Mouse (Mus musculus) forebrain, embryonic 14.5 days (tissue): Measurements from ENCODE around the gene Abhd16b. TPM values are rescaled to one million over a fixed set of nuclear protein-coding genes. Genes with fewer than 3 reads are reported as not detected.

Experiments
- ATAC-seq: fragments of 200-750 bp; cut with Nextera tagmentation; 2 replicates; pipeline ENCODE4 v1.8.0; 2017; ENCODE audit warnings: mild to moderate bottlenecking, moderate library complexity
- DNase-seq: peaks from one replicate; pipeline ENCODE4 v3.0.0-alpha.2; 2015; ENCODE audit warnings: low spot score
- H3K27ac ChIP-seq: fragments of 300-500 bp; sonication (generic); 2 replicates; pipeline ENCODE4 v1.5.1; 2014; ENCODE audit warnings: low read depth, mild to moderate bottlenecking, control low read depth, low read length, moderate library complexity
- H3K27me3 ChIP-seq: fragments of 300-500 bp; sonication (generic); replicated peaks from 2 replicates; pipeline ENCODE4 v1.6.1; 2014; ENCODE audit warnings: low read length, control low read depth, mixed read lengths; ENCODE audit not compliant: control insufficient read depth, insufficient read depth
- H3K36me3 ChIP-seq: fragments of 300-500 bp; sonication (generic); 2 replicates; pipeline ENCODE4 v1.6.1; 2014; ENCODE audit warnings: low read length, control low read depth; ENCODE audit not compliant: control insufficient read depth, insufficient read depth
- H3K4me1 ChIP-seq: fragments of 300-500 bp; sonication (generic); 2 replicates; pipeline ENCODE4 v1.6.1; 2014; ENCODE audit warnings: antibody characterized with exemption, low read length, control low read depth; ENCODE audit not compliant: control insufficient read depth, insufficient read depth
- H3K4me2 ChIP-seq: fragments of 300-500 bp; sonication (generic); 2 replicates; pipeline ENCODE4 v1.6.1; 2014; ENCODE audit warnings: mild to moderate bottlenecking, control low read depth, low read length
- H3K4me3 ChIP-seq: fragments of 300-500 bp; sonication (generic); 2 replicates; pipeline ENCODE4 v1.5.1; 2014; ENCODE audit warnings: low read depth, low read length, control low read depth
- H3K9ac ChIP-seq: fragments of 300-500 bp; sonication (generic); 2 replicates; pipeline ENCODE4 v1.6.1; 2014; ENCODE audit warnings: mild to moderate bottlenecking, low read length, control low read depth, moderate library complexity
- H3K9me3 ChIP-seq: fragments of 300-500 bp; sonication (generic); replicated peaks from 2 replicates; pipeline ENCODE4 v1.6.1; 2016; ENCODE audit warnings: low read length, control low read depth, mixed read lengths; ENCODE audit not compliant: control insufficient read depth
- WGBS: fragments of 180-500 bp; shearing (Covaris S2); extraction: QIAGEN DNeasy Blood & Tissue Kit; methylation state at CpG from one replicate; pipeline ENCODE4 v1.1.7; 2014; 5-methylcytosine and 5-hydroxymethylcytosine counted together
- polyA plus RNA-seq: library from polyadenylated mRNA; unstranded; fragments of >200 nt; fragmentation: Nextera tagmentation; extraction: Ambion mirVana; gene quantifications from 2 replicates; pipeline ENCODE4 v1.2.1, GENCODE M21; 2014

Gene Abhd16b
- polyA plus RNA-seq, 1 experiment from 2014 or later, result not detected

- Histone ChIP-seq H3K4me3 (no peak overlapping the region), H3K9me3 (no peaks in the 10 kb centered on the region), H3K4me1 (peaks cover 4% of the 10 kb centered on the region; the same call in 1 of the 2 replicates), H3K27me3 (peaks cover 23% of the 10 kb centered on the region), H3K9ac (no peak overlapping the region), H3K4me2 (no peak overlapping the region), H3K36me3 (no peaks in the 10 kb centered on the region), H3K27ac (no peak overlapping the region)
- WGBS, result 84% methylated on average over 1 of the region's 1 CpGs
- no peak for DNase-seq
- ATAC-seq, result no peak
Measured at GRCm38 (mm10) chr2:181461536-181462100, 31.4 kb upstream of the Abhd16b start.

DNA sequence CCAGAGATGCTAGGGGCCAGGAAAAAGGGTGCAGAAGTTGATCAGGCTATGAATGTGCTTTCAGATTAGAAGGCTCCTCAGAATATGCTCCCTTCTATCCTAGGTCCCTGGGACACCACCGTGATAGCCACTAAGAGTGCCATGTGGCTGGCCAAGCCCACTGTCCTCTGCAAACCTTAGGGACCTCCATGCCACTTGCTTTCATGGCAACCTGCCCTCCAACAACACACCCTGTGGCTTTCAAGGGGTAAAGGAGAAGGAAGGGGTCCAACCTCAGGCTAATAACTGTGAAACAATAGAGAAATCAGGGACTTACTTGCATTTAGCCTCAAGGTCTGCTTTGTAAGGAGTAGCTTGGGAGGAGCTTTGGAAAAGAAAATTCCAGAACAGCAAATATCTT is 30.4 kb upstream of the Abhd16b start:
- WGBS, result 88% methylated on average over 1 of the region's 1 CpGs
- peaks cover 4% of the 10 kb centered on the region; the same call in 1 of the 2 replicates for H3K4me1 ChIP-seq
- H3K36me3 ChIP-seq, result no peaks in the 10 kb centered on the region
- no peak for ATAC-seq
- H3K4me2 ChIP-seq, result no peak overlapping the region
- H3K27me3 ChIP-seq, result peaks cover 16% of the 10 kb centered on the region
- no peaks in the 10 kb centered on the region for H3K9me3 ChIP-seq
- DNase-seq, result no peak
- no peak overlapping the region for H3K4me3 ChIP-seq
- H3K27ac ChIP-seq, result no peak overlapping the region
- no peak overlapping the region for H3K9ac ChIP-seq

DNA sequence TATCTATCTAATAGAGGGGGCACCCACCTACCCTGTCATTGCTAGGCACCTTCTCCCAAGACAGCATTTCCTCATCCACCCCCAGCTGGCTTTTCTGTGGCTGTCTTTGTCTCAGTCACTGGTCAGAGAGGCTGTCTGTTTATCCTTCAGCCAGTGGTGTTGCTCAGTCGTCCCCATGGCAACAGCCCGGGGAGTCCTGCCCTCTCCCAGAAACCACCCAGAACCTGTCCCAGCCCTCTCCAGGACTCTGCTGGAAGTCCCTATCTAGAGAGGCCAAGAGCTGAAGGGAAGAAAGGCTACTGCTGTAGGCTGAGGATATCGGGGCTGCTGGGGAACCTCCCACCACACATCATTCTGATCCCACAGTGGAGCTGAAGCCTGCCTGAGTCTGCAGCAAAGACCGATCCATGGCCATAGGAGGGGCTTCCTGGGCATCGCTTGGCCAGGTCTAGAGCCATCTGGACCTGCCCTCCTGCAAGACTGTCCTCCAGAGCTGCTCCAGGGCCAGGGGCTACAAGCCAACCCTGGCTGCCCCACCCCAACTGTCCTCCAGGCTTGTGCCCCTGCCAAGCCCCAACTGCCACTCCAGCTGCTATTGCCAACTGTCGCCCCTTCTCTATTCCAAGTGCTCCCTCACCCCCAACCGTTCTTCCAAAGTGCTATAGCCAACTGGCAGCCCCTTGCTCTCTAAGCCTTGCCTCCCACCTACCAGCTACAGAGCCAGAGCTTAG is 29.8 kb upstream of the Abhd16b start:
- H3K4me2 ChIP-seq, result no peak overlapping the region
- H3K27ac ChIP-seq, result no peak overlapping the region
- peak; percentile 23 for DNase-seq
- no peak for ATAC-seq
- H3K9me3 ChIP-seq, result no peaks in the 10 kb centered on the region
- H3K27me3 ChIP-seq, result peaks cover 10% of the 10 kb centered on the region
- H3K9ac ChIP-seq, result no peak overlapping the region
- WGBS, result 35% methylated on average over 7 of the region's 7 CpGs
- no peak overlapping the region for H3K4me3 ChIP-seq
- H3K4me1 ChIP-seq, result peaks cover 1% of the 10 kb centered on the region; the same call in 1 of the 2 replicates
- H3K36me3 ChIP-seq, result no peaks in the 10 kb centered on the region

GRCm38 (mm10) chr2:181465423-181465822 is 27.6 kb upstream of the Abhd16b start:
- H3K9ac ChIP-seq, result no peak overlapping the region
- peaks cover 2% of the 10 kb centered on the region; the same call in 1 of the 2 replicates for H3K27me3 ChIP-seq
- WGBS, result 51% methylated on average over 3 of the region's 3 CpGs
- DNase-seq (no peak), ATAC-seq (no peak)
- H3K4me3 ChIP-seq, result no peak overlapping the region
- no peak overlapping the region for H3K27ac ChIP-seq
- no peak overlapping the region for H3K4me2 ChIP-seq
- H3K36me3 ChIP-seq, result no peaks in the 10 kb centered on the region
- H3K9me3 ChIP-seq, result no peaks in the 10 kb centered on the region
- H3K4me1 ChIP-seq, result no peaks in the 10 kb centered on the region

GRCm38 (mm10) chr2:181470285-181470684 is 22.7 kb upstream of the Abhd16b start:
- H3K4me3 ChIP-seq, result no peak overlapping the region
- no peaks in the 10 kb centered on the region for H3K36me3 ChIP-seq
- ATAC-seq, result no peak
- H3K9me3 ChIP-seq, result no peaks in the 10 kb centered on the region
- WGBS, result 86% methylated on average over 2 of the region's 2 CpGs
- no peaks in the 10 kb centered on the region for H3K27me3 ChIP-seq
- no peak overlapping the region for H3K27ac ChIP-seq
- no peak for DNase-seq
- H3K9ac ChIP-seq, result no peak overlapping the region
- no peaks in the 10 kb centered on the region for H3K4me1 ChIP-seq
- H3K4me2 ChIP-seq, result no peak overlapping the region

DNA sequence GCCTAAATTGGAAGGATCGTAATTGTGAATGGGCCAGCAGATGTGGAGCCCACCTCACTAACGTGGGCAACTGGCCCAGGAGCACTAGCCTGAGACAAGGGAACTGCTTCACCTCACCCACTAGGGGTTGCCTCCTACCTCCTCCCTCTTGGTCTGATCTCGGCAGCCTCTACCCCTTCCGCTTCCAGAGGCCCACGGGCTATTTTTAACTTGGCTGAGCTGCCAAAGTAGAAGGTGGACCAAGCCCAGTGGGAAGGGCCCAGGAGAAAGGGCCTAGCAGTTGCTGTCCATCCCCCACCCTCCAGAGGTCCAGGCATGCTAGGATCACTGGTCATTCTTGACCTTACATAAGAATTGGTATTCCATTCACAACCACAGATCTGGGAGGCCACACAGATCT is 21.8 kb upstream of the Abhd16b start:
- Histone ChIP-seq H3K4me2 (no peak overlapping the region), H3K4me1 (no peaks in the 10 kb centered on the region), H3K9ac (no peak overlapping the region), H3K4me3 (no peak overlapping the region), H3K27ac (no peak overlapping the region), H3K9me3 (no peaks in the 10 kb centered on the region), H3K36me3 (no peaks in the 10 kb centered on the region), H3K27me3 (no peaks in the 10 kb centered on the region)
- DNase-seq, result no peak
- no peak for ATAC-seq
- WGBS, result 60% methylated on average over 5 of the region's 5 CpGs

DNA sequence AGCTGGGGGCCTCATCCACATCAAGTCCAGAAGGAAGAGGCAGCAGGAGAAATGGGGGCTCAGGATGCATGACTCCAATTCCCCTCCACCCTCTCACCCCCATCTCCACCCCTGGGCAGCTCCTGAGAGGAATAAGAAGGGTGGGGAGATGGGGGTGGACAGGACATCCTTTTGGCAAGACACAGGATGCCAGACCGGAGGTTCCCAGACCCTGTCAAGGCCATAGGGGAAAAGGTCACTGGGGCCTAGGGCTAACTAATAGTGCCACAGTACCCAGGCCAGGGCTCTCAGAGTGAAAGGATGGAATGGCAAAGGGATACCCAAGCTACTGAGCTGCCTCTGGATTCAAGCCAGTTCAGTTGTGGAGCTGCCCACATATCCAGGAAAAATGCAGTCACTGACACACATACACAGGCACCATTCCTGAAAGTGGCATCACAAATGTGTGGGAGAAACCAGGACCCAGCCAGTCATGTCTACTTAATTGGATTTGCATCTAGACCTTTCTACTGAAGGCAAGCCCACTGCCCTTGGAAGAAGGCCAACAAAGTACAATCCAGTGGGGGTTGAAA is 20.7 kb upstream of the Abhd16b start:
- H3K4me3 ChIP-seq, result no peak overlapping the region
- no peaks in the 10 kb centered on the region for H3K4me1 ChIP-seq
- H3K9me3 ChIP-seq, result no peaks in the 10 kb centered on the region
- no peak for DNase-seq
- ATAC-seq, result no peak
- no peaks in the 10 kb centered on the region for H3K27me3 ChIP-seq
- H3K4me2 ChIP-seq, result no peak overlapping the region
- H3K9ac ChIP-seq, result no peak overlapping the region
- H3K36me3 ChIP-seq, result no peaks in the 10 kb centered on the region
- WGBS, result 95% methylated on average over 1 of the region's 1 CpGs
- H3K27ac ChIP-seq, result no peak overlapping the region

DNA sequence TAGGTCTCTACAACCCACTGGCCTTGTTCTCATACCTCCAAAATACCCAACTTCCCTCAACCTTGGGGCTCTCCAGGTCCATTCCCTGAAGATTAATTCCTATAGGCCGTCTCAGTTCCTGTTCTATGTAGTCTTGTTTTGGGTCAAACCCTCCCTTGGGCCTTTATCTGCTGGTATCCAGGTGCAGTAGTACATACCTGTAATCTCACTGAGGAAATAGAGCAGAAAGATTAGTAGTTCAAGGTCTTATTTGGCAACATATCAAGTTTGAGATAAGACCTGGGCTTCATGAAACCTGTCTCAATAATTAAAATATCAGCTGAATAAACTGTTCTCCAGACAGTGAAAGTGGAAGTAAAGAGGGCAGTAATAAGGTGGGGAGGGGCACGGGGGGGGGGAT is 9.9 kb upstream of the Abhd16b start:
- no peaks in the 10 kb centered on the region for H3K4me1 ChIP-seq
- no peak for DNase-seq
- H3K27me3 ChIP-seq, result no peaks in the 10 kb centered on the region
- WGBS, result 52% methylated on average over 2 of the region's 2 CpGs
- no peaks in the 10 kb centered on the region for H3K9me3 ChIP-seq
- no peak for ATAC-seq
- H3K36me3 ChIP-seq, result no peaks in the 10 kb centered on the region
- H3K4me2 ChIP-seq, result no peak overlapping the region
- H3K9ac ChIP-seq, result no peak overlapping the region
- H3K4me3 ChIP-seq, result no peak overlapping the region
- no peak overlapping the region for H3K27ac ChIP-seq
